In the genomic region with DNA sequence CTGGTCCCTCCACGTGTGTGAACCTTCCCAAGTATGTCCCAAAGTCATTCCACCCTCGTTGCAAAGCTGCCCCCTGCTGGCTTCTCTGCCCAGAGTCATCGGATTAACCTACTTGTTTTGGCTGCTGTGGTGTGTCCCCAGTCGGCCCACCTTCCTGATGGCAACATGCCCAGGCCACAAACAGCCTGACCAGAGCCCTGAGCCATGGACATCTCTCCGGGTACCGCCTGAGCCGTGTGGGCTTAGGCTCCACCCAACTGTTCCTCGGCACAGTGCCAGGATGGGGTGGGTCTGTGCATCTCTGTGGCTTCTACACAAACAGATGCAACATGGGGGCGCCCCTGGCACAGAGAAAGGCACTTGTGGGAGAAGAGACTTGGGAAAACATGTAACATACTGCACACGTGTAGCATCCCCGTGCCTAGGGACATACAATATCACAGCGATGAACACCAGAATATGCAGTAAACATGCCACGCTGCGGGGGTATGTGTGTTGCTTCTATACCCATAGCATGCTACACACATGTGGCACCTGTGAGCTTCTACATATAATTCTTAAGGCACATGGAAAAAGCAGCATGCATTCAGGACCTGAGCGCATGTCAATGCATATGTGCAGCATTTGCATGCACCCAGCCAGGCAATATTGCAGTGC, we compare ENCODE assay signal across 8 mouse cellular contexts. TPM values are rescaled to one million over a fixed set of nuclear protein-coding genes. Genes with fewer than 3 reads are reported as not detected.
DNase-seq lines count a peak whose midpoint lies in the region; ATAC-seq lines count a peak whose summit lies in the region.

No protein-coding gene starts in this region.

- WGBS in embryonic facial prominence, embryonic 15.5 days: 2% methylated on average over 15 of the region's 15 CpGs
- 4% methylated on average over 15 of the region's 15 CpGs for WGBS in heart, embryonic 12.5 days
- 3% methylated on average over 15 of the region's 15 CpGs for WGBS in kidney, embryonic 15.5 days
- 4% methylated on average over 15 of the region's 15 CpGs for WGBS in limb, embryonic 13.5 days
- 3% methylated on average over 15 of the region's 15 CpGs for WGBS in midbrain, embryonic 16.5 days
- 4% methylated on average over 15 of the region's 15 CpGs for WGBS in stomach, embryonic 14.5 days

- ATAC-seq in embryonic facial prominence, embryonic 15.5 days (ENCODE audit: insufficient number of reproducible peaks, low FRiP score, low TSS enrichment, low read depth): peak; percentile 23; the same call in 1 of the 2 replicates
- ATAC-seq in heart, embryonic 12.5 days (ENCODE audit: insufficient number of reproducible peaks, low FRiP score): no peak
- no peak for ATAC-seq in kidney, embryonic 15.5 days (replicated peaks; ENCODE audit: low FRiP score)
- no peak for ATAC-seq in limb, embryonic 13.5 days (ENCODE audit: low FRiP score, low read depth)
- ATAC-seq in midbrain, embryonic 16.5 days: peak; percentile 32
- ATAC-seq in stomach, embryonic 14.5 days (ENCODE audit: insufficient number of reproducible peaks, insufficient read depth, low FRiP score, low read depth): peak; percentile 15; the same call in 1 of the 2 replicates

- peaks cover 38% of the 10 kb centered on the region for H3K27me3 ChIP-seq in embryonic facial prominence, embryonic 15.5 days
- H3K27me3 ChIP-seq in heart, embryonic 12.5 days (replicated peaks): peaks cover 92% of the 10 kb centered on the region
- peaks cover 87% of the 10 kb centered on the region for H3K27me3 ChIP-seq in kidney, embryonic 15.5 days
- peaks cover 87% of the 10 kb centered on the region for H3K27me3 ChIP-seq in limb, embryonic 13.5 days
- no peaks in the 10 kb centered on the region for H3K27me3 ChIP-seq in midbrain, embryonic 16.5 days (ENCODE audit: control insufficient read depth, insufficient read depth, low read depth, low read length)
- H3K27me3 ChIP-seq in stomach, embryonic 14.5 days (ENCODE audit: control insufficient read depth, insufficient read depth, low read length): peaks cover 10% of the 10 kb centered on the region; the same call in 1 of the 2 replicates

- H3K4me1 ChIP-seq in embryonic facial prominence, embryonic 15.5 days: peaks cover 65% of the 10 kb centered on the region
- peaks cover 49% of the 10 kb centered on the region for H3K4me1 ChIP-seq in heart, embryonic 12.5 days (replicated peaks)
- H3K4me1 ChIP-seq in kidney, embryonic 15.5 days: peaks cover 77% of the 10 kb centered on the region
- H3K4me1 ChIP-seq in limb, embryonic 13.5 days: peaks cover 57% of the 10 kb centered on the region
- peaks cover 50% of the 10 kb centered on the region for H3K4me1 ChIP-seq in midbrain, embryonic 16.5 days (ENCODE audit: control insufficient read depth, insufficient read depth, low read length)
- H3K4me1 ChIP-seq in stomach, embryonic 14.5 days (ENCODE audit: control insufficient read depth, insufficient read depth, low read length): peaks cover 25% of the 10 kb centered on the region

- peak overlapping the region; percentile 97 for H3K4me2 ChIP-seq in embryonic facial prominence, embryonic 15.5 days (replicated peaks)
- H3K4me2 ChIP-seq in heart, embryonic 12.5 days: peak overlapping the region; percentile 98
- peak overlapping the region; percentile 99 for H3K4me2 ChIP-seq in kidney, embryonic 15.5 days
- peak overlapping the region; percentile 84 for H3K4me2 ChIP-seq in limb, embryonic 13.5 days (replicated peaks)
- H3K4me2 ChIP-seq in midbrain, embryonic 16.5 days (ENCODE audit: low read length): peak overlapping the region; percentile 85
- peak overlapping the region; percentile 97 for H3K4me2 ChIP-seq in stomach, embryonic 14.5 days (replicated peaks; ENCODE audit: low read depth, low read length)

- peak overlapping the region; percentile 34 for H3K27ac ChIP-seq in embryonic facial prominence, embryonic 15.5 days (replicated peaks)
- H3K27ac ChIP-seq in heart, embryonic 12.5 days (ENCODE audit: poor library complexity, severe bottlenecking): no peak overlapping the region
- no peak overlapping the region for H3K27ac ChIP-seq in kidney, embryonic 15.5 days
- no peak overlapping the region for H3K27ac ChIP-seq in limb, embryonic 13.5 days
- peak overlapping the region; percentile 89 for H3K27ac ChIP-seq in midbrain, embryonic 16.5 days (ENCODE audit: low read length)
- no peak overlapping the region for H3K27ac ChIP-seq in stomach, embryonic 14.5 days (ENCODE audit: low read length)

- peak overlapping the region; percentile 71 for H3K4me3 ChIP-seq in embryonic facial prominence, embryonic 15.5 days (replicated peaks)
- peak overlapping the region; percentile 70 for H3K4me3 ChIP-seq in heart, embryonic 12.5 days
- peak overlapping the region; percentile 65 for H3K4me3 ChIP-seq in kidney, embryonic 15.5 days (replicated peaks)
- H3K4me3 ChIP-seq in limb, embryonic 13.5 days: peak overlapping the region; percentile 67
- H3K4me3 ChIP-seq in midbrain, embryonic 16.5 days (ENCODE audit: low read depth, low read length): peak overlapping the region; percentile 93
- peak overlapping the region; percentile 63 for H3K4me3 ChIP-seq in stomach, embryonic 14.5 days (ENCODE audit: low read depth, low read length)

- H3K9me3 ChIP-seq in embryonic facial prominence, embryonic 15.5 days (replicated peaks): no peaks in the 10 kb centered on the region
- H3K9me3 ChIP-seq in heart, embryonic 12.5 days (replicated peaks): no peaks in the 10 kb centered on the region
- H3K9me3 ChIP-seq in kidney, embryonic 15.5 days (replicated peaks): no peaks in the 10 kb centered on the region
- H3K9me3 ChIP-seq in limb, embryonic 13.5 days: no peaks in the 10 kb centered on the region
- no peaks in the 10 kb centered on the region for H3K9me3 ChIP-seq in midbrain, embryonic 16.5 days (replicated peaks; ENCODE audit: control insufficient read depth, low read length, poor library complexity, severe bottlenecking)
- H3K9me3 ChIP-seq in stomach, embryonic 14.5 days (ENCODE audit: control insufficient read depth, low read depth, low read length): no peaks in the 10 kb centered on the region

- DNase-seq in 3T3-L1 (ENCODE audit: low read depth, low spot score): peak; percentile 65
- peak; percentile 87 to 91 for DNase-seq in adrenal gland, postnatal 36 days

- H3K36me3 ChIP-seq in embryonic facial prominence, embryonic 15.5 days: no peaks in the 10 kb centered on the region
- H3K36me3 ChIP-seq in heart, embryonic 12.5 days: no peaks in the 10 kb centered on the region
- no peaks in the 10 kb centered on the region for H3K36me3 ChIP-seq in kidney, embryonic 15.5 days
- no peaks in the 10 kb centered on the region for H3K36me3 ChIP-seq in limb, embryonic 13.5 days
- H3K36me3 ChIP-seq in midbrain, embryonic 16.5 days (ENCODE audit: control insufficient read depth, insufficient read depth, low read length): no peaks in the 10 kb centered on the region
- no peaks in the 10 kb centered on the region for H3K36me3 ChIP-seq in stomach, embryonic 14.5 days (ENCODE audit: control insufficient read depth, insufficient read depth, low read length)

- H3K9ac ChIP-seq in embryonic facial prominence, embryonic 15.5 days: no peak overlapping the region
- H3K9ac ChIP-seq in heart, embryonic 12.5 days: peak overlapping the region; percentile 76; the same call in 1 of the 2 replicates
- H3K9ac ChIP-seq in kidney, embryonic 15.5 days: no peak overlapping the region
- H3K9ac ChIP-seq in limb, embryonic 13.5 days: peak overlapping the region; percentile 77
- peak overlapping the region; percentile 90 for H3K9ac ChIP-seq in midbrain, embryonic 16.5 days (ENCODE audit: low read depth, low read length)
- H3K9ac ChIP-seq in stomach, embryonic 14.5 days (replicated peaks; ENCODE audit: low read depth, low read length): no peak overlapping the region

RNA-seq across cellular contexts. Expression of gene Adgrb2, which starts 0.8 kb away (rescaled TPM):
- 10 to 100 TPM; 21.0 to 24.4 TPM for total RNA-seq in adrenal gland, postnatal 36 days (2021)
- polyA plus RNA-seq in embryonic facial prominence, embryonic 15.5 days (2015; fragmentation: Nextera tagmentation; extraction: Ambion mirVana): 7.0 and 7.1 TPM in 2 replicates
- 2.6 and 2.7 TPM in 2 replicates for polyA plus RNA-seq in heart, embryonic 12.5 days (2016; fragmentation: Nextera tagmentation; extraction: Ambion mirVana)
- 1.8 and 2.3 TPM in 2 replicates for polyA plus RNA-seq in kidney, embryonic 15.5 days (2015; fragmentation: Nextera tagmentation; extraction: Ambion mirVana)
- 4.0 and 4.8 TPM in 2 replicates for polyA plus RNA-seq in limb, embryonic 13.5 days (2015; fragmentation: Nextera tagmentation; extraction: Ambion mirVana)
- 15.8 and 17.0 TPM in 2 replicates for polyA plus RNA-seq in midbrain, embryonic 16.5 days (2015; fragmentation: Nextera tagmentation; extraction: Ambion mirVana)
- polyA plus RNA-seq in stomach, embryonic 14.5 days (2014; fragmentation: Nextera tagmentation; extraction: Ambion mirVana): 2.6 and 4.0 TPM in 2 replicates

RNA-seq across cellular contexts. Expression of gene Spocd1, which starts 54.8 kb away (rescaled TPM):
- 1 to 10 TPM in 1 of 2 experiments, under 1 TPM in 1; 0.86 to 1.3 TPM for total RNA-seq in adrenal gland, postnatal 36 days (2021)
- polyA plus RNA-seq in embryonic facial prominence, embryonic 15.5 days (2015; fragmentation: Nextera tagmentation; extraction: Ambion mirVana): 0.23 and 0.28 TPM in 2 replicates
- 0.33 and 0.36 TPM in 2 replicates for polyA plus RNA-seq in heart, embryonic 12.5 days (2016; fragmentation: Nextera tagmentation; extraction: Ambion mirVana)
- not detected in 2 replicates for polyA plus RNA-seq in kidney, embryonic 15.5 days (2015; fragmentation: Nextera tagmentation; extraction: Ambion mirVana)
- polyA plus RNA-seq in limb, embryonic 13.5 days (2015; fragmentation: Nextera tagmentation; extraction: Ambion mirVana): 0.06 TPM in 2 replicates
- polyA plus RNA-seq in midbrain, embryonic 16.5 days (2015; fragmentation: Nextera tagmentation; extraction: Ambion mirVana): not detected in 2 replicates
- polyA plus RNA-seq in stomach, embryonic 14.5 days (2014; fragmentation: Nextera tagmentation; extraction: Ambion mirVana): not detected in 2 replicates

Comparison
In these comparisons a context has a peak if more than half of its experiments do, and no peak if none do; other contexts are left out.
1. ATAC-seq: peak in embryonic facial prominence, embryonic 15.5 days (single experiment), midbrain, embryonic 16.5 days (single experiment) and stomach, embryonic 14.5 days (single experiment); none in heart, embryonic 12.5 days (single experiment), kidney, embryonic 15.5 days (single experiment) and limb, embryonic 13.5 days (single experiment).
2. H3K27ac ChIP-seq: peak in embryonic facial prominence, embryonic 15.5 days (single experiment) and midbrain, embryonic 16.5 days (single experiment); none in heart, embryonic 12.5 days (single experiment), kidney, embryonic 15.5 days (single experiment), limb, embryonic 13.5 days (single experiment) and stomach, embryonic 14.5 days (single experiment).
3. H3K9ac ChIP-seq: peak in heart, embryonic 12.5 days (single experiment), limb, embryonic 13.5 days (single experiment) and midbrain, embryonic 16.5 days (single experiment); none in embryonic facial prominence, embryonic 15.5 days (single experiment), kidney, embryonic 15.5 days (single experiment) and stomach, embryonic 14.5 days (single experiment).
4. Peak in every context shown above with its lines, with median percentiles within 50 percentile points of each other: H3K4me2 ChIP-seq and H3K4me3 ChIP-seq.